Mouse (Mus musculus): ENCODE results near the gene H6pd.

DNA sequence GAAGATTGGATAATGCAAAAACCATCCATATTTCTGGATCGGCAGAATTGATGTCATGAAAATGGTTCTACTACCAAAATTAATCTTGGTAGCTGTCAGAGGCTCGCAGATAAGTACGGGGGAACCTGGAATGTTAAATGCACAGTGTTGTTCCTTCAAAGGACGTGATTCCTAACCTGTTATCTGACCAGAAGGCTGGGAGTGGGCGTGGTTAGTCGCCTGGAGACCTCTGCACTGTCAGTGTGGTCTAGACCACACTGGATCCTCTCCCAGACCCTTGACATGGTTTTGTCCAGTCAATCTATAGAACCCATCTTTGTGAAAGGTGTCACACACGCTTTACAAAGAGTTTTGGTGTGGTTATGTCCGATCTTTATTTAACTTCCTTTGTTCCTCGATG is 37.4 kb downstream of the H6pd start:
- TF ChIP-seq POLR2A (IDR thresholded peaks at IDR 0.05; ENCODE audit: extremely low read depth, insufficient read depth, low read length) (no peak), CTCF (IDR thresholded peaks at IDR 0.05; ENCODE audit: extremely low read depth, insufficient read depth, low read length) (no peak)
